Mouse (Mus musculus): ENCODE measurements around the gene Ncapg.
"Not testable (repeated sequence)": the region's sequence is repeated elsewhere in the genome, so short reads cannot be mapped to it uniquely, and the experiment has no call there.

Ncapg gene

GRCm38 (mm10) chr5:45669598-45670279, at the start of gene Ncapg:
Gene Ncapg (plus strand): TSS chr5:45669919.
- in situ Hi-C loops (cut with MboI, MseI): loop anchor here (5.0 kb wide), 2 partner anchors 132 to 197 kb away; no protein-coding TSS in a partner anchor

GRCm38 (mm10) chr5:45621511-45621910, 48.2 kb upstream of the Ncapg start:
- in situ Hi-C loops (cut with MboI, MseI): no loop called here

- in situ Hi-C loops (cut with MboI, MseI): no loop called here
Observed at GRCm38 (mm10) chr5:45627771-45628170, 41.9 kb upstream of the Ncapg start.

- in situ Hi-C loops (cut with MboI, MseI): no loop called here
Observed at GRCm38 (mm10) chr5:45629470-45629869, 40.2 kb upstream of the Ncapg start.

- in situ Hi-C loops (cut with MboI, MseI): no loop called here
Observed at GRCm38 (mm10) chr5:45638378-45638777, 31.3 kb upstream of the Ncapg start.

- in situ Hi-C loops (cut with MboI, MseI): no loop called here
Observed at GRCm38 (mm10) chr5:45638806-45639714, 30.7 kb upstream of the Ncapg start, which contains the start of gene Fam184b. Gene Fam184b (minus strand): TSS chr5:45639614.

GRCm38 (mm10) chr5:45639715-45640092, 30.0 kb upstream of the Ncapg start:
- in situ Hi-C loops (cut with MboI, MseI): no loop called here

GRCm38 (mm10) chr5:45651026-45651703, 18.6 kb upstream of the Ncapg start:
- in situ Hi-C loops (cut with MboI, MseI): no loop called here

- in situ Hi-C loops (cut with MboI, MseI): not testable (repeated sequence)
Observed at GRCm38 (mm10) chr5:45658406-45658805, 11.3 kb upstream of the Ncapg start.

GRCm38 (mm10) chr5:45668324-45668723, 1.4 kb upstream of the Ncapg start:
- in situ Hi-C loops (cut with MboI, MseI): loop anchor here (5.0 kb wide), 2 partner anchors 131 to 196 kb away; no protein-coding TSS in a partner anchor

- in situ Hi-C loops (cut with MboI, MseI): loop anchor here (5.0 kb wide), 2 partner anchors 132 to 197 kb away; no protein-coding TSS in a partner anchor
Observed at GRCm38 (mm10) chr5:45668831-45669230, 888 bp upstream of the Ncapg start.

- in situ Hi-C loops (cut with MboI, MseI): loop anchor here (5.0 kb wide), 2 partner anchors 132 to 197 kb away; no protein-coding TSS in a partner anchor
Observed at GRCm38 (mm10) chr5:45669234-45669597, 503 bp upstream of the Ncapg start.

GRCm38 (mm10) chr5:45670280-45670670, 556 bp downstream of the Ncapg start:
- in situ Hi-C loops (cut with MboI, MseI): no loop called here

GRCm38 (mm10) chr5:45670894-45671494, 1.3 kb downstream of the Ncapg start:
- in situ Hi-C loops (cut with MboI, MseI): no loop called here

GRCm38 (mm10) chr5:45675032-45675431, 5.3 kb downstream of the Ncapg start:
- in situ Hi-C loops (cut with MboI, MseI): no loop called here

- in situ Hi-C loops (cut with MboI, MseI): no loop called here
Observed at GRCm38 (mm10) chr5:45677639-45678038, 7.9 kb downstream of the Ncapg start.

GRCm38 (mm10) chr5:45679955-45680354, 10.2 kb downstream of the Ncapg start:
- in situ Hi-C loops (cut with MboI, MseI): no loop called here

- in situ Hi-C loops (cut with MboI, MseI): no loop called here
Observed at GRCm38 (mm10) chr5:45683388-45683787, 13.7 kb downstream of the Ncapg start.

GRCm38 (mm10) chr5:45685243-45685642, 15.5 kb downstream of the Ncapg start:
- in situ Hi-C loops (cut with MboI, MseI): no loop called here

GRCm38 (mm10) chr5:45686223-45686622, 16.5 kb downstream of the Ncapg start:
- in situ Hi-C loops (cut with MboI, MseI): no loop called here

- in situ Hi-C loops (cut with MboI, MseI): no loop called here
Observed at GRCm38 (mm10) chr5:45689152-45689551, 19.4 kb downstream of the Ncapg start.

All from T-helper 1 cell (primary cell).